Mouse (Mus musculus) B cell, adult 2 months (primary cell): ENCODE results near the gene Ubr4.
"Not testable (repeated sequence)": the region's sequence is repeated elsewhere in the genome, so short reads cannot be mapped to it uniquely, and the experiment has no call there.

Source experiments
- DNase-seq, 2 experiments: peaks; one replicate each; pipeline ENCODE4 v3.0.0; 2022

The Ubr4 gene

DNA sequence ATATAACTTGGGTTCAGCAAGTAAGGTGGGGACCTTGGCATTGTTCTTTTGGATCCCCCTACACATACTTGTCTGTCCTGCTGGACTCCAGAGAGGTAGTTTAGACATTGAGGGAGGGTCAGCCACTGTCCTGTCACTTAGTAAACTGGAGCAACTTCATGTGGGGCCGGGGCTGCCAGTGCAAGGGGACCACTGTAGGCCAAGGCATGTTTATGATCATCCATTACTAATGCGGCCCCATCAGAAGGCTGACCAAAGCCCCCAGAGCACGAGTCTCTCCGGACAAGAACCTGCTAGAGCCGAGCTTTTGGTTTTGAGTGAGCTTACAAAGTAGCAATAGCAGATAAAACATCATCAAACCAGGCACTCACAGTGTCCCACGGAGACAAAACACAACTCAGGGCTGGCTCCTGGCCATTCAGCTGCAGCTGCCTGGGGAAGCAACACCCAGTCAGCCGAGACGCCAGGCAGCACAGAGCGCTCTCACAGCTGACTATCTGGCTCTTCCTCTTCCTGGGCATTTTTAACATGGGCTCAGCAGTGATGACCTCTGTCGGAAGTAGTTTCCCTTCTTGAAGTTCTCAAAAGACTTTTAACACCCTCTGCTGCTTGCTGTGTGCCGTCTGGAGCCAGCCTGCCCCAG is 138.1 kb downstream of the Ubr4 start:
- DNase-seq: no peak

DNA sequence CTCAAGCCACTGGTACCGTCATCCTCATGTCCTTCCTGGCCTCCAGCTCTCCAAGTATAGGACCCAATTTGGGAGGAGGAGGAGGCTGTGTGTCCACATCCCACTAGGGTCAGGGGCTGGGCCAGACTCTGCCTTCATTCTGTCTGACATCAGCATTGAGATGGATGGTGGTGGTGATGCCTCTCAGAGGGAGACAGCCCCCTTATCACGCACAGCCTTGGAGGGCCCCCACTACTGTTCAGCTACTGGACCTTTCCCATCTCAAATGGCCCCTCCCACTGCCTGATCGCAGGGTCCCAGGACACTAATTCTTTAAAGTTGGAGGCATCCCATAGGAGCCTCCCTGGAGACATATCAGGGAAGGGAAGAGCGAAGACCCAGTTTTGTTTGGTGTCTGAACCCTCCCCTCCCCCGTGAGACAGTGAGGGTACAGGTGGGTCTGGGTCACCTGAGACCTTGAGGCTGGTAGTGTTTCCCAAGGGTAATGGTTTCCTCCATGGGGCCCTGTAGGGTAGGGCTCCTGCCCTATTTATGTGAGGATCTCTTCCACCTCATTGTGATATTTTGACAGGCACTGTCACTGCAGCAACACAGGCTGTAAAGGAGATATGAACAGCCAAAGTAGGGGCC is 139.2 kb downstream of the Ubr4 start:
- no peak for DNase-seq

DNA sequence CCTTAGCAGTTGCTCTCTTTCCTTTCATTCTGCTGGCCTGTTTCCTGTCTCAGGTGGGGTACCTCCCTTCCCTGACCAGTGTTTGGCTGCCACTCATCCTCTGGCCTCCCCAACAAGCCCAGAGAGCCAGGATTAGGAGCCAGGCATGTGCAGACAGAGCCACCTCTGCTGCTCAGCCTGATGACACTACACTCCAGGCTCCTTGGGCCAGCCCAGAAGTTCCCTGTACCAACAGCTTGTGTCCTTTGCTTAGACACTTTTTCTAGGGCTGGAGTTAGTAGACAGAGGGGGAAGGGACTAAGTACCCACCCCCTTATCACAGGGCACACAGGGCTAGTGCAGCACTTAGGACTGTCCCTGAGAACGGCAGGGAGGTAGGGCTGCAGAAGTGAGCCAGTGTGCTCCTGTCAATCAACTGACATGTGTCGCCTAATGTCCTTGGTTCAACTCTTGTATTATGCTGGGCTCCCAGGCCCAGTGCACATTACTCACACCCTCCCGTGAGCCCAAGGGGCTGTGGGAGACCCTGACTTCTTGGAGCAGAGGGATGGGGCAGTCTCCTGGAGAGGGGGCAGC is 139.9 kb downstream of the Ubr4 start:
- no peak for DNase-seq

DNA sequence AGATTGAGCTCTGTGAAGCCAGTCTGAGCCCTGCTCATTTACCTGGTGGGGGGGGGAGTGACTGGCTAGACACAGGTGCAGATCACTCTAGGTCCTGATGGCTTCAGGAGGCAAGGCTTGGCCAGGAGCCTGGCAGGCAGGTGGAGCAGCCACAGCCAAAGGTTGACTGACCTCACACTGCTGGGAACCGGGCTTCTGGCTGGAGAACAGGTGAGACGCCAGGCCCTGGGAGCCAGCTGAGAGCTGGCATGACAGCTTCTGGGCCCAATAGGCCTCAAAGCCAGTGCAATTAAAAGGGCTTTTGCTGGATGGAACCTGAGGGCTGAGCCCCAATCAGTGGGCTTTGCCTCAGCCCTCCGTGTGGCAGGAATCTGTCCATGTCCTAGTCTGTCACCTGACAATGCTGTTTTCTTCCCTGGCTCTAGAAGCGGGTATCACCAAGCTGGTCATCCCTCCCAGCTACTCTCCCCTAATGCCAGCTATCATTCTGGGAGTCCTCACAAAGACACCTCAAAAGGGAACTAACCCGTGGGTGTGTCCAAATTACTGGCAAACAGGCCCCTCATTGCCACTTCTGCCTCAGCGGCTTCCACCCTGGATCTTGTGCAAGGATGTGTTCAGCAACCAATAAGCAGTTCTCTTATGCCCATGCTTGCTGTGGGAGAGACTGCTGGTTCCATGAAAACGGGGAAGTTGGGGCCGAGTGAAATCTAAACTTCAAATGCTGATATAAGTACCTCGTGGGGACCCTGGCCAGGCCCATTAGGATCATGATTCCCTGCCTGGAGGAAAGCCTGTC is 141.0 kb downstream of the Ubr4 start:
- no peak for DNase-seq

DNA sequence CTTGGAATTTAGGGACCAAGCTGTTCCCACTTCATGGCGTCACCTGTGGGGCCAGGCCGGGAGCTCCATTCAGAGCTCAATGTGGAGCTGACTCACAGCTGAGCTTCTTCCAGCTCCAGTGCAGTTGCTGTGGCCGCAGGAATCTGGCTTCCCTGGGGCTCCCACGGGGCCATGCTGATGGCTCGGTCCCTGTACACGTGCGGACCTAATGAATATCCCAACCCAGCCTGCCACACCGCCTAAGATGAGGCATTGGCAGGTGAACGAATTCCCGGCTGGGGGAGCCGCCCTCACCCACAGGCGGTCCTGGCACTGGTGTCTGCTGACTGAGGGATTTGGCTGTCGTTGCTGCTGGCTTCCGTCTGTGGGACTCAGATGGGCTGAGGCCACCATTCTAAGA is 148.4 kb downstream of the Ubr4 start:
- no peak for DNase-seq

DNA sequence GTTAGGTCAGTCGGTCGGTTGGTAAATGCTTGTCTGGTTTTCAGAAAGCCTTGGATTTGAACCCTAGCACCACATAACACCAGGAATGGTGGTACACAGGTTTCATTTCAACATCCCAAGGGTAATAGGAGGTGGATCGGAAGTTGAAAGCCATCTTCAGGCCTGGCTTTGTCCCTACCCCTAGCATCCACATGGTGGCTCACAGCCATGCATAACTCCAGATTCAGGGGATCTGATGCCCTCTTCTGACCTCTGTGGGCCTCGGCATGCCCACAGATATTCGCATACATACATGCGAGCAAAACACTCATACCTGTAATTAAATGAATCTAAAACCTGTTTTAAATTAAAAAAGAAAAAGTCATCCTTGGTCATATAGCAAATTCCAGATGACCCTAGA is 149.3 kb downstream of the Ubr4 start:
- DNase-seq: no peak

DNA sequence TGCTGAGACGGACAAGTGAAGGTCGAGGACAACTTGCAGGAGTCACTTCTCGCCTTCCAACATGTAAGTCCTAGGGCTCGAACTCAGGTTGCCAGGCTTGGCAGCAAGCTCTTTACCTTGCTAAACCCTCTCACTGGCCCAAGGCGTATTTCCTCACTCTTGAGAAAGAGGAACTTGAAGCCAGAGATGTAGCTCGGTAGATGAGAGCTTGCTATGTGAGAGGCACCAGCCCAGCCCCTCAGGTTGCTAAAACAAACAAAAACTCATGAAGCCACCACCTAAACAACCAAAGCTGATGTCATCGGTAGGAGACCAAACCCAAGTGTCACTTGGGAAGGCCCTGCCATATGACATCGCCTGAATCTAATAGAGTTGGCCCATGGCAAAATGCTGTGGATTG is 151.5 kb downstream of the Ubr4 start:
- no peak for DNase-seq

DNA sequence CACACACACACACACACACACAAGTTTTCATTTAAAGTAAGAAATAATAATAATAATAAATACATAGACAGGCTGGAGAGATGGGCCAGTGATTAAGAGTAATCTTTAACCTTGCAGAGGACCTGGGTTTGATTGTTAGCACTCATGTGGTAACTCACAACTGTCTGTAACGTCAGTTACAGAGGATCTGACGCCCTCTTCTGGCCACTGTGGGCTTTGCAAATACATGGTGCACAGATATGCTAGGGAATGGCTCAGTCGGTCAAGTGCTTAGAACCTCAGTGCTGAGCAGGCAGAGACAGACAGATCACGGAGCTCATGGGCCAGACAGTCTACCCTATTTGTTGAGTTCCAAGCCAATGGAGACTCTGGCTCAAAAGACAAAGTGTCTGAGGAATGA is 153.3 kb downstream of the Ubr4 start:
- no peak for DNase-seq

DNA sequence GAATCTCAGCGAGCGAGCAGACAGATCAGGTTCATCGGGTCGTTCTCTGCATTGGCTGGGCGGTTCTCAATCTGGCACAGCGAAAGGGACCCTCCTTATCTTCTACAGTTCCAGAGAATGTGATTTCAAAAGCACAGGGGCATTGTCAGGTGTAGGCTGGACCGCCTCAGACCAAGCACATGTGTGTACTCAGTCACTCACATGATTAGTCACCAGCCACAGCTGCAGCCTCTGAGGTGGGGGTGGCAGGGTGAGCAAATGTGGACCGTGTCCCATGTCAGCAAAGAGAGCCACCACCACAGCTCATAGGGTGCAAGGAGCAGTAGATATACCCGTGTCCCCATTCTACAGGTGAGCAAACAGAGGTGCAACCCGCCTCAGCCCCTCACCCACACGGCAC is 154.3 kb downstream of the Ubr4 start:
- no peak for DNase-seq

DNA sequence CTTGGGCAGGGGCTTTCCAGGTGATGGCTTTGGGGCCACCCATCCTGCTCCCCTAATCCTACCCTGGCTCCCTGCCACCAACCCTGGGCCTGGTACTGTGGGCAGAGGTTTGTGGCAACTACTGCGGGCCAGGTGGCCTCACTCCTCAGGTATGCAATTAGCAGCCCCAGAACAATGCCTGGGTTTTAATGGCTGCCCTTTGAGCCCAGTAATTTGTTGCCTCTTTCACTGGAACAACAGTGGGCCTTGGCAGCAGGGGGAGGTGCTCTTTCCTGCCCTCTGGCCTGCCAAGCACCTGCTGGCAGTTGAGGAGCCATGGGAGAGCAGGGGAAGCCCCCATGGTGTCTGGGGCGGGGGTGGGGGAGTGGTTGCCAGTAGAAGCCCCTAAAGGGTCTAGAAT is 156.7 kb downstream of the Ubr4 start:
- no peak for DNase-seq

DNA sequence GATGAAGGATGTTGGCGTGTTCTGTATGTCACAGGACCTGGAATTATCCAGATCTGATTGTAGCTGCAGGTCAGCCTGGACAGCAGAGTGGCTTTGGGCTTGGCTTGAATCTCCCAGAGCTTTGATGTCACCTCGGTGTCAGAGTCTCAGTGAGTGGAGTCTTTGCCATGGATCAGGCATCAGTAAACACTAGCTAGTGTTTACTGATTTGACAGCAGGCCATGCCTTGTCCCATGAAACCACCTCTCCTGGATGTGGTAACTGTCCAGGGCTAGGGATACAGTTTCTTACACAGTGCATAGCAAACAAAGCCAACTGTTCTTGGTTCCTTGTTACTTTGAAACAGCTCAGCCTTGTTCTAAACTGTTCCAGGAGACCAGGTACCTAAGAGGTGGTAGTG is 159.1 kb downstream of the Ubr4 start:
- no peak for DNase-seq

DNA sequence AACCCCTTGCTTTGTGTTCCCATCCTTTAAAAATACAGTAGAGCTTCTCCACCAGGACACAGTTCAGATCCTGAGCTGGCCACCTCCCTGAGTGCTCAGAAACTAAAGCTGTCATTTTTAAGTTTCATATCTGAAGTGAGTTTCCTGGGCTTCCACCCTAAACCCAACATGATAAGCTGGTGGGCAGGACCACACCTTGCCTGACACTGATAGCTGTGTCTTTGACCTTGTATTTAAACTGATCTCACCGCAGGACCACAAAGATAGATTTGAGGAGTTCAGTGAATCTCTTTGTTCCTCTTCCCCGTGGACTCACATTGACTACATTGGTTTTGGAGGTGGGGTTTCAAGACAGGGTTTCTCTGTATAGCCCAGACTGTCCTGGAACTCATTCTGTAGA is 160.6 kb downstream of the Ubr4 start:
- DNase-seq: no peak

DNA sequence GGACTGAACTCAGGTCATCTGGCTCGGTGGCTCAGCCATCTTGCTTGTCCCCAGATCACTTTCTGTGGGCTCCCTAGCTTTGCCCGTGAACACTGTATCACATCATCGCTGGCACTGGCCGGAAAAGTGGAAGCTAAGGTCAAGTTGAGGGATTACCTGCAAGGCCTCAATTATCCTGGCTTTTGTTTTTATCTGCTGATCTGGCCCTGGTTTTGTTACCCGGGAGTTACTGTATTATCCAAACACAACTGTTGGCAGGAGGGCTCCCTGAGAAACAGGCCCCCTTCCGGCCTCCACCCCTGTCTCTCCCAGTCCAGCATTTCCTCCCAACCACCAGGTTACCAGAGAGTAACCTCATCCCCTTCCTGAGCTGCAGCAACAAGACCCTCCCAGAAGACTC is 166.8 kb downstream of the Ubr4 start:
- DNase-seq: no peak

DNA sequence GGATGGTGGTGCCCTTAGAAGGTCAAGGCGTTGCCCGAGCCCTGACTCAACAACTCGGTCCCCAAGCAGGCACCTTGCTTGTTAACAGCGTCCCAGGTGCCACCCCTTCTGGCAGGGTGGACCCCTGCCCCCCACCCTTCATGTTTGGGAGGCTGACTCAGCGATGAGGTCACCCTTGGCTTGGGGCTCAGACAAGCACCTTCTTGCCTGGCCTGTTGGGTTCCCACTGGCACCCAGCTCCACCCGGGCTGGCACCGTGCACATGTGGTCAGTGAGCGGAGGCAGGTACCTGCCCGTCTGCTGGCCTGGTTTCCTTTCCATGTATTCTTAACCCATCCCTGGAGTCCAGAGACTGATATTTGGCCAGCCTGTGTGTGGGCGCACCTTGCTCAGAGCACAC is 169.5 kb downstream of the Ubr4 start:
- no peak for DNase-seq

DNA sequence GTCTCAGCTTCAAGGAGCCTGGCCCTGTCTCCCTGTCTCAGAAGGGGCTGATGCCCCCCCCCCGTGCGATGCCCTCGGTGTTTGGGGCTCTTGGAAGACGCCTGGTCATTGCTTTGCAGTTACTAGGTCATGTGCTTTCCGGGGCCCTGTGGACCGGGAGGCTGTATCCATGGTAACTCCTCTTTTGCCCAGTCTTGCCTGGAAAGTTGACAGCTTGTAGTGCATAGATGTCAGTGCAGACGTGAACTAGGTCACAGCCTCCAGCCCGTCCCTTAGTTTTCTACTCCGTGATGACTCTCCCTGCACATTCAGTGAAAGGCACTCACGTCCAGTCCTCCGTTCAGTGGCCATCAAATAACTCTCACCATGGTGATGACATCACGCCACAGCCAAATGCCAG is 174.1 kb downstream of the Ubr4 start:
- DNase-seq: no peak

DNA sequence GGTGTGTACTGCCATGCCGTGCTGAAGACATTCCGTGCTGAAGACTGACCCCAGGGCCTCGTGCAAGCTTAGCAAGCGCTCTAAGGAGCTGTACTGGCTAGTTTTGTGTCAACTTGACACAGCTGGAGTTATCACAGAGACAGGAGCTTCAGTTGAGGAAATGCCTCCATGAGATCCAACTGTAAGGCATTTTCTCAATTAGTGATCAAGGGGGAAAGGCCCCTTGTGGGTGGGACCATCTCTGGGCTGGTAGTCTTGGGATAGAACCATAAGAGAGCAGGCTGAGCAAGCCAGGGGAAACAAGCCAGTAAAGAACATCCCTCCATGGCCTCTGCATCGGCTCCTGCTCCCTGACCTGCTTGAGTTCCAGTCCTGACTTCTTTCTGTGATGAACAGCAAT is 177.8 kb downstream of the Ubr4 start, which contains the start of gene Iffo2:
Iffo2 (plus strand) TSS at position 301 of the 400 bp plus-strand sequence.
- not testable (repeated sequence) for DNase-seq

DNA sequence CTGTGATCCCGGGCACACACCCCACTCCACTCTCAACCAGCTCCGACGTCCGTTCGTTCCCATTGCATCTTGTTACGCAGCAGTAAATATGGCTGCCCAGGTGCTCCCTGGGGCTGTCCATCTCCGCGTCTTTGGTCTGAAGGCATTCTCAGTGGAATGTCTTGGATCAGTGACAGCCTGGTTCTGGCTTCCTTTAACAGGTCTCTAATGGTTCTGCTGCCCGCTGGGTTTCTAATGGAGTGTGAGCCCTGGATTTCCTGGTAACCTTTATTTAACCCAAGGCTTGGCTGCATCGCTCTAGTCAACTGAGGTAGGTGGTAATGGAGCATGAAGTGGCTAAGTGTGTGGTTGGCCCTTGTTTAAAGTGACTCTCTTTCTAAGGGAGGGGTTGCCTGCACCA is 179.7 kb downstream of the Ubr4 start:
- no peak for DNase-seq

DNA sequence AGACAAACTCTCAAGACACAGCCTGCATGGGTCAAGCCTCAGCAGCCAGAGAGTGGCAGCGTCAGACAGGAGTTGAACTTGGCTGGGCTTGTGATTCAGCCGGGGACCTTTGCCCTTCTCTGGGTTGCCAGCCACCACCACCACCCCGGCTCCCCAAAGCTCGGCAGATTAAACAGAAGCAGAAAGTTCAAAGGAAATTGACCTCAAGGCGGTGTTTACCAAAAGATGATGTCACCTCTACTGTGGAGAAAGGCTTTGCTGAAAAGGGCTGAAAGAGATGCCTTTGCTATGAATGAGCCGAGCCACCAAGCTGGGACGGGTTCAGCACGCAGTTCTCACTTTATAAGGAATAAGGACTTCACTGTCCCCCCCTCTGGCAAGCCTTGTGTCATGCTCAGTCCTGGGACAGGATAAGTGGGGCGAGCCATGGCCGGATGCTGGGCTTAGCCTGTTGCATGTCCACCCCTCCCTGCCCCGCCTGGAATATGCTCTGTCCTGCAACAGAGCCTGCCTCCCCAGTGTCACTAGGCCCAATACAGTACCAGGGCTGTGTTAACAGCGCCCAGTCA is 182.8 kb downstream of the Ubr4 start:
- no peak for DNase-seq

DNA sequence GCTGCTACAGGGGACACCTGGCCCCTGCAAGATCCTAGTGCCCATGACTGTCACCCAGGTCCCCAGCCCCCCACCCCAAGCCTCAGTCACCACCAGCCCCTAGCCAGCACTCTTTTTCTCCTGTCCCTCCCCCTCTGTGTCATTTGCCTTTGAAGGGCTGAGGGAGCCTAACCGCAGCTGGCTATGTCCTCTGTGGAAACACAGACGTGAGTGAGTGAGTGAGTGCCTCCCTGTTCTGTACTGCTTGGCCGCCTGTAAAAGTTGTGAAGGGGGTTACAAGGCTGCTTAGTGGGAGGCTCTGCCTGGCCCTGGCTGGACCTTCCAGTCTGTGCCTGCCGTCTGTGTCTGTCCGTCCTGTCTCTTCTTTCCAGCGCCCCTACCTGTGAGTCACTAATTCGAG is 183.3 kb downstream of the Ubr4 start:
- DNase-seq: no peak

DNA sequence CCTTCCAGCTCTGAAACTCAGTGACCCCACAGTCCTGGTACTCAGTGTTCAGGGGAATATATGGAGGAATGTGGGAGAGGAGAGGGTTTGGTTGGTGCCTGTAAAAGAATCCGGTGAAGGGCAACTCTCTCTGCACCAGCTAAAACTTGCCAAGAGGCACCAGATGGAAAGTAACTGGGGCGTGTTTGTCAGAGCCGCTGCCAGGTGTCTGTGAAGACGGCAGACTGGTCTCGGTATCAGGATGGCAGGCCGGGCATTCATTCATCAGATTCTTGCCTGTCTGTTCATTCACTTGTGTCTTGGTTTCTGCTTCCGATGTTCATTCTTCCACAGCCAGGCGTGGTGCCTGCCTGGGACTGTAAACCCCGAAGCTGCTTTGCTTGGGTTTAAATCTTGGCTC is 184.3 kb downstream of the Ubr4 start:
- no peak for DNase-seq
